Mouse (Mus musculus) T-helper 1 cell (primary cell): Measurements from ENCODE around the gene Nav2.

Source experiments
- in situ Hi-C: fragments of 300-600 bp; cut with MboI, MseI; formaldehyde crosslinking; loops from one replicate; pipeline ENCODE4 v1.15.1; 2025; ENCODE audit warnings: high pct_unique_total_duplicates

Nav2 gene

GRCm38 (mm10) chr7:49506085-49506820 is 597.7 kb downstream of the Nav2 start:
- in situ Hi-C loops = no loop called here

- in situ Hi-C loops = no loop called here
These were observed 599.5 kb downstream of the Nav2 start for GRCm38 (mm10) chr7:49507943-49508506.

- in situ Hi-C loops = no loop called here
These were observed 603.4 kb downstream of the Nav2 start for GRCm38 (mm10) chr7:49511820-49512453.

- in situ Hi-C loops = no loop called here
These were observed 605.4 kb downstream of the Nav2 start for GRCm38 (mm10) chr7:49513763-49514437.

- in situ Hi-C loops = no loop called here
These were observed 606.5 kb downstream of the Nav2 start for GRCm38 (mm10) chr7:49515012-49515411.

GRCm38 (mm10) chr7:49520504-49520903 is 612.0 kb downstream of the Nav2 start:
- in situ Hi-C loops = no loop called here

- in situ Hi-C loops = no loop called here
These were observed 612.8 kb downstream of the Nav2 start for GRCm38 (mm10) chr7:49521349-49521748.

GRCm38 (mm10) chr7:49521976-49522375 is 613.5 kb downstream of the Nav2 start:
- in situ Hi-C loops = no loop called here

- in situ Hi-C loops = no loop called here
These were observed 614.0 kb downstream of the Nav2 start for GRCm38 (mm10) chr7:49522411-49523114.

GRCm38 (mm10) chr7:49523115-49523445 is 614.6 kb downstream of the Nav2 start:
- in situ Hi-C loops = no loop called here

GRCm38 (mm10) chr7:49523729-49524128 is 615.2 kb downstream of the Nav2 start:
- in situ Hi-C loops = no loop called here

GRCm38 (mm10) chr7:49525348-49526100 is 617.0 kb downstream of the Nav2 start:
- in situ Hi-C loops = no loop called here

GRCm38 (mm10) chr7:49526101-49526499 is 617.6 kb downstream of the Nav2 start:
- in situ Hi-C loops = no loop called here

GRCm38 (mm10) chr7:49527495-49527894 is 619.0 kb downstream of the Nav2 start:
- in situ Hi-C loops = no loop called here

GRCm38 (mm10) chr7:49527925-49528324 is 619.4 kb downstream of the Nav2 start:
- in situ Hi-C loops = no loop called here

- in situ Hi-C loops = no loop called here
These were observed 621.0 kb downstream of the Nav2 start for GRCm38 (mm10) chr7:49529498-49529897.

GRCm38 (mm10) chr7:49533571-49533970 is 625.1 kb downstream of the Nav2 start:
- in situ Hi-C loops = no loop called here

GRCm38 (mm10) chr7:49534208-49534607 is 625.7 kb downstream of the Nav2 start:
- in situ Hi-C loops = no loop called here

GRCm38 (mm10) chr7:49538360-49538759 is 629.8 kb downstream of the Nav2 start:
- in situ Hi-C loops = no loop called here

GRCm38 (mm10) chr7:49540181-49540580 is 631.7 kb downstream of the Nav2 start:
- in situ Hi-C loops = loop anchor here (10.0 kb wide), 1 partner anchor 1595 kb away; no protein-coding TSS in a partner anchor

GRCm38 (mm10) chr7:49542135-49542534 is 633.6 kb downstream of the Nav2 start:
- in situ Hi-C loops = loop anchor here (10.0 kb wide), 1 partner anchor 1597 kb away; no protein-coding TSS in a partner anchor
